Mouse (Mus musculus) stomach, embryonic 14.5 days (tissue): ENCODE results near the gene Clock. TPM values are rescaled to one million over a fixed set of nuclear protein-coding genes. Genes with fewer than 3 reads are reported as not detected.
A peak's percentile ranks its signal among the peaks of the same experiment; 100 is the strongest.

Experiments used
- ATAC-seq: fragments of 200-750 bp; cut with Nextera tagmentation; 2 replicates; pipeline ENCODE4 v1.8.0; 2017; ENCODE audit warnings: low read depth, moderate TSS enrichment; ENCODE audit not compliant: insufficient number of reproducible peaks, insufficient read depth, low FRiP score
- H3K27ac ChIP-seq: fragments of 300-500 bp; sonication (generic); 2 replicates; pipeline ENCODE4 v1.5.1; 2014; ENCODE audit warnings: mild to moderate bottlenecking, low read length, moderate library complexity, mixed read lengths
- H3K27me3 ChIP-seq: fragments of 300-500 bp; sonication (generic); 2 replicates; pipeline ENCODE4 v1.6.1; 2014; ENCODE audit warnings: low read length, control low read depth, mixed read lengths; ENCODE audit not compliant: control insufficient read depth, insufficient read depth
- H3K36me3 ChIP-seq: fragments of 300-500 bp; sonication (generic); 2 replicates; pipeline ENCODE4 v1.6.1; 2014; ENCODE audit warnings: mild to moderate bottlenecking, control low read depth, low read length, moderate library complexity, mixed read lengths; ENCODE audit not compliant: control insufficient read depth, insufficient read depth
- H3K4me1 ChIP-seq: fragments of 300-500 bp; sonication (generic); 2 replicates; pipeline ENCODE4 v1.6.1; 2014; ENCODE audit warnings: low read length, control low read depth, mixed read lengths; ENCODE audit not compliant: control insufficient read depth, insufficient read depth
- H3K4me2 ChIP-seq: fragments of 300-500 bp; sonication (generic); replicated peaks from 2 replicates; pipeline ENCODE4 v1.6.1; 2014; ENCODE audit warnings: low read depth, low read length, control low read depth
- H3K4me3 ChIP-seq: fragments of 300-500 bp; sonication (generic); 2 replicates; pipeline ENCODE4 v1.5.1; 2014; ENCODE audit warnings: low read depth, low read length, control low read depth
- H3K9ac ChIP-seq: fragments of 300-500 bp; sonication (generic); replicated peaks from 2 replicates; pipeline ENCODE4 v1.6.1; 2014; ENCODE audit warnings: low read depth, mild to moderate bottlenecking, control low read depth, low read length, moderate library complexity, mixed read lengths
- H3K9me3 ChIP-seq: fragments of 300-500 bp; sonication (generic); 2 replicates; pipeline ENCODE4 v1.6.1; 2016; ENCODE audit warnings: low read depth, low read length, control low read depth; ENCODE audit not compliant: control insufficient read depth
- WGBS: fragments of 180-500 bp; shearing (Covaris S2); extraction: QIAGEN DNeasy Blood & Tissue Kit; methylation state at CpG from one replicate; pipeline ENCODE4 v1.1.7; 2014; 5-methylcytosine and 5-hydroxymethylcytosine counted together
- polyA plus RNA-seq: library from polyadenylated mRNA; unstranded; fragments of >200 nt; fragmentation: Nextera tagmentation; extraction: Ambion mirVana; gene quantifications from 2 replicates; pipeline ENCODE4 v1.2.1, GENCODE M21; 2014

The Clock gene
- polyA plus RNA-seq, 1 experiment from 2014 or later = 21.1 TPM

- no peak overlapping the region for H3K9ac ChIP-seq
- no peaks in the 10 kb centered on the region for H3K27me3 ChIP-seq
- no peak overlapping the region for H3K27ac ChIP-seq
- WGBS = 68% methylated on average over 2 of the region's 2 CpGs
- no peak for ATAC-seq
- no peaks in the 10 kb centered on the region for H3K9me3 ChIP-seq
- H3K4me1 ChIP-seq = no peaks in the 10 kb centered on the region
- H3K4me2 ChIP-seq = no peak overlapping the region
- no peaks in the 10 kb centered on the region for H3K36me3 ChIP-seq
- H3K4me3 ChIP-seq = no peak overlapping the region
Observed at GRCm38 (mm10) chr5:76327296-76327695, 22.7 kb upstream of the Clock start.

GRCm38 (mm10) chr5:76325113-76325512 lies 20.5 kb upstream of the Clock start:
- no peak for ATAC-seq
- no peaks in the 10 kb centered on the region for H3K9me3 ChIP-seq
- H3K4me1 ChIP-seq = no peaks in the 10 kb centered on the region
- H3K4me2 ChIP-seq = no peak overlapping the region
- H3K4me3 ChIP-seq = no peak overlapping the region
- H3K27me3 ChIP-seq = no peaks in the 10 kb centered on the region
- H3K9ac ChIP-seq = no peak overlapping the region
- 86% methylated on average over 4 of the region's 4 CpGs for WGBS
- no peak overlapping the region for H3K27ac ChIP-seq
- H3K36me3 ChIP-seq = no peaks in the 10 kb centered on the region

GRCm38 (mm10) chr5:76321249-76322196 lies 16.9 kb upstream of the Clock start:
- Histone ChIP-seq H3K4me3 (no peak overlapping the region), H3K4me1 (no peaks in the 10 kb centered on the region), H3K9ac (no peak overlapping the region), H3K27me3 (no peaks in the 10 kb centered on the region), H3K9me3 (no peaks in the 10 kb centered on the region), H3K4me2 (no peak overlapping the region), H3K36me3 (no peaks in the 10 kb centered on the region), H3K27ac (no peak overlapping the region)
- WGBS = 53% methylated on average over 11 of the region's 11 CpGs
- no peak for ATAC-seq

GRCm38 (mm10) chr5:76308206-76308605 lies 3.6 kb upstream of the Clock start:
- Histone ChIP-seq H3K27ac (no peak overlapping the region), H3K9me3 (no peaks in the 10 kb centered on the region), H3K36me3 (no peaks in the 10 kb centered on the region), H3K9ac (no peak overlapping the region), H3K27me3 (no peaks in the 10 kb centered on the region), H3K4me1 (peaks cover 2% of the 10 kb centered on the region; the same call in 1 of the 2 replicates), H3K4me3 (no peak overlapping the region), H3K4me2 (no peak overlapping the region)
- 58% methylated on average over 2 of the region's 2 CpGs for WGBS
- ATAC-seq = no peak

GRCm38 (mm10) chr5:76306261-76306660 lies 1.7 kb upstream of the Clock start:
- WGBS = 55% methylated on average over 3 of the region's 3 CpGs
- no peak overlapping the region for H3K27ac ChIP-seq

GRCm38 (mm10) chr5:76305616-76306015 lies 1.0 kb upstream of the Clock start:
- Histone ChIP-seq H3K4me2 (peak overlapping the region; percentile 88), H3K9me3 (no peaks in the 10 kb centered on the region), H3K4me1 (peaks cover 8% of the 10 kb centered on the region; the same call in 1 of the 2 replicates), H3K27ac (no peak overlapping the region), H3K36me3 (no peaks in the 10 kb centered on the region), H3K4me3 (peak overlapping the region; percentile 99; the same call in 1 of the 2 replicates), H3K27me3 (no peaks in the 10 kb centered on the region), H3K9ac (no peak overlapping the region)
- WGBS = 3% methylated on average over 8 of the region's 8 CpGs
- no peak for ATAC-seq

More at GRCm38 (mm10) chr5:76306261-76306660, 1.7 kb upstream of the Clock start:
- no peak for ATAC-seq
- Histone ChIP-seq H3K4me3 (no peak overlapping the region), H3K9me3 (no peaks in the 10 kb centered on the region), H3K9ac (no peak overlapping the region), H3K4me1 (peaks cover 6% of the 10 kb centered on the region; the same call in 1 of the 2 replicates), H3K27me3 (no peaks in the 10 kb centered on the region), H3K4me2 (no peak overlapping the region), H3K36me3 (no peaks in the 10 kb centered on the region)

GRCm38 (mm10) chr5:76303745-76304451 lies 694 bp downstream of the Clock start:
- Histone ChIP-seq H3K9me3 (no peaks in the 10 kb centered on the region), H3K9ac (peak overlapping the region; percentile 94), H3K36me3 (no peaks in the 10 kb centered on the region), H3K4me3 (peak overlapping the region; percentile 99), H3K4me1 (peaks cover 8% of the 10 kb centered on the region; the same call in 1 of the 2 replicates), H3K27me3 (no peaks in the 10 kb centered on the region), H3K4me2 (peak overlapping the region; percentile 87), H3K27ac (peak overlapping the region; percentile 97)
- peak; percentile 75 for ATAC-seq
- under 1% methylated on average over 66 of the region's 100 CpGs for WGBS

- H3K27me3 ChIP-seq = no peaks in the 10 kb centered on the region
- H3K27ac ChIP-seq = peak overlapping the region; percentile 97; the same call in 1 of the 2 replicates
- peak overlapping the region; percentile 87 for H3K4me2 ChIP-seq
- H3K4me3 ChIP-seq = peak overlapping the region; percentile 99
- H3K4me1 ChIP-seq = peaks cover 8% of the 10 kb centered on the region; the same call in 1 of the 2 replicates
- 5% methylated on average over 11 of the region's 11 CpGs for WGBS
- peak overlapping the region; percentile 94 for H3K9ac ChIP-seq
- ATAC-seq = no peak
- H3K36me3 ChIP-seq = no peaks in the 10 kb centered on the region
- no peaks in the 10 kb centered on the region for H3K9me3 ChIP-seq
Observed at GRCm38 (mm10) chr5:76303379-76303744, 1.2 kb downstream of the Clock start.
